Mouse (Mus musculus) spleen, adult 12 weeks (tissue): Measurements from ENCODE around the gene Dot1l.

Experiments used
- DNase-seq: peaks from one replicate; pipeline ENCODE4 v3.0.0; 2022; ENCODE audit warnings: low spot score

The Dot1l gene

GRCm38 (mm10) chr10:80754594-80755290 is at the start of gene Dot1l:
TSS of gene Dot1l (plus strand) at chr10:80755206.
- DNase-seq = peak; percentile 99

GRCm38 (mm10) chr10:80705479-80705878 is 49.5 kb upstream of the Dot1l start:
- no peak for DNase-seq

- DNase-seq = no peak
These were observed 44.2 kb upstream of the Dot1l start for GRCm38 (mm10) chr10:80710834-80711233.

GRCm38 (mm10) chr10:80717281-80717680 is 37.7 kb upstream of the Dot1l start:
- no peak for DNase-seq

- DNase-seq = no peak
These were observed 27.5 kb upstream of the Dot1l start for GRCm38 (mm10) chr10:80727369-80728127.

GRCm38 (mm10) chr10:80732611-80733101 is 22.4 kb upstream of the Dot1l start:
- no peak for DNase-seq

- DNase-seq = no peak
These were observed 18.3 kb upstream of the Dot1l start for GRCm38 (mm10) chr10:80736731-80737130.

GRCm38 (mm10) chr10:80738657-80739056 is 16.3 kb upstream of the Dot1l start:
- no peak for DNase-seq

- DNase-seq = no peak
These were observed 13.9 kb upstream of the Dot1l start for GRCm38 (mm10) chr10:80741146-80741545.

GRCm38 (mm10) chr10:80741634-80742179 is 13.3 kb upstream of the Dot1l start:
- no peak for DNase-seq

- DNase-seq = peak; percentile 91
These were observed 12.6 kb upstream of the Dot1l start, which contains the start of gene Ap3d1 for GRCm38 (mm10) chr10:80742180-80742978. TSS of gene Ap3d1 (minus strand) at chr10:80742264.

- DNase-seq = peak; percentile 56
These were observed 10.7 kb upstream of the Dot1l start for GRCm38 (mm10) chr10:80744262-80744661.

GRCm38 (mm10) chr10:80747410-80747809 is 7.6 kb upstream of the Dot1l start:
- peak; percentile 70 for DNase-seq

GRCm38 (mm10) chr10:80748609-80749008 is 6.4 kb upstream of the Dot1l start:
- DNase-seq = peak; percentile 31

- no peak for DNase-seq
These were observed 3.7 kb upstream of the Dot1l start for GRCm38 (mm10) chr10:80751188-80751832.

- no peak for DNase-seq
These were observed 2.9 kb upstream of the Dot1l start for GRCm38 (mm10) chr10:80752079-80752625.

- DNase-seq = no peak
These were observed 447 bp downstream of the Dot1l start for GRCm38 (mm10) chr10:80755291-80756015.

GRCm38 (mm10) chr10:80756099-80756498 is 1.1 kb downstream of the Dot1l start:
- no peak for DNase-seq

GRCm38 (mm10) chr10:80756509-80756908 is 1.5 kb downstream of the Dot1l start:
- no peak for DNase-seq

- DNase-seq = no peak
These were observed 2.0 kb downstream of the Dot1l start for GRCm38 (mm10) chr10:80756967-80757366.
